Mouse (Mus musculus): ENCODE results near the gene Mthfd1l.

Mthfd1l gene

GRCm38 (mm10) chr10:3978326-3978725 is 5.4 kb downstream of the Mthfd1l start:
- DNase-seq (ENCODE audit: low spot score) = no peak

GRCm38 (mm10) chr10:3978792-3979488 is 6.0 kb downstream of the Mthfd1l start:
- no peak for DNase-seq (ENCODE audit: low spot score)

DNA sequence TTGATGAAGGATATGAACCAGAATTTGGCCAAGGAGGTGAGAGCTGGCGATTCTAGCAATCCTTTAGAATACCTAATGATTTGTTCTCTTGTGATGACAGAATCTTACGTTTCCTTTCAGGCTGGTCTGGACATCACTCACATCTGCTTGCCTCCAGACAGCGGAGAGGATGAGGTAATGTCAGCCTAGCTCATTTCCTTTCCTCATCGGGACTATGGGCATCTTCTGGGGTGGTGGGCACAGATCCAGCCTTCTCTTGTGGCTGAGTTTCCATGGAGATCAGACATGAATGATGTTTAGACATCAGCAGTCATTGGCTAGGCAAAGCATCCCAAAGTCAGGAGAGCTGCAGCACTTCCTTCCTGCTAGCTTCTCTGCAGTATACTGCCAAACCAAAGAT is 7.3 kb downstream of the Mthfd1l start:
- DNase-seq (ENCODE audit: low spot score) = no peak

GRCm38 (mm10) chr10:3990295-3990883 is 17.5 kb downstream of the Mthfd1l start:
- no peak for DNase-seq (ENCODE audit: low spot score)

- DNase-seq (ENCODE audit: low spot score) = no peak
Observed at GRCm38 (mm10) chr10:3993365-3994102, 20.6 kb downstream of the Mthfd1l start.

DNA sequence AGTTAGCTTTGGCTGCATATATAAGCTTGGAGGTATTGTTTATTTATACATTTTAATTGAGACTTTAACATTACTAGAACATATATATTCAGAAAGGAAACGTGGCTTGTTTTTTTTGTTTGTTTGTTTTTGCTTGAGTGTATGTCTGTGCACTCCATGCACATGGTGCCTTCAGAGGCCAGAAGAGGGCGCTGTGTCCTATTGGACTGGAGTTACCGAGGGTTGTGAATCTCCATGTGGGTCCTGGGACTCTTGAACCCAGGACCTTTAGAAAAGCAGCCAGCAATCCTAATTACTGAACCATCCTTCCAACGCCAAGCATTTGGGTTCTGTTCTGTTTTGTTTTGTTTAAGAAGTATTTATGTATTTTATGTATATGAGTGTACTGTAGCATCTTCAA is 22.4 kb downstream of the Mthfd1l start:
- no peak for DNase-seq (ENCODE audit: low spot score)

DNA sequence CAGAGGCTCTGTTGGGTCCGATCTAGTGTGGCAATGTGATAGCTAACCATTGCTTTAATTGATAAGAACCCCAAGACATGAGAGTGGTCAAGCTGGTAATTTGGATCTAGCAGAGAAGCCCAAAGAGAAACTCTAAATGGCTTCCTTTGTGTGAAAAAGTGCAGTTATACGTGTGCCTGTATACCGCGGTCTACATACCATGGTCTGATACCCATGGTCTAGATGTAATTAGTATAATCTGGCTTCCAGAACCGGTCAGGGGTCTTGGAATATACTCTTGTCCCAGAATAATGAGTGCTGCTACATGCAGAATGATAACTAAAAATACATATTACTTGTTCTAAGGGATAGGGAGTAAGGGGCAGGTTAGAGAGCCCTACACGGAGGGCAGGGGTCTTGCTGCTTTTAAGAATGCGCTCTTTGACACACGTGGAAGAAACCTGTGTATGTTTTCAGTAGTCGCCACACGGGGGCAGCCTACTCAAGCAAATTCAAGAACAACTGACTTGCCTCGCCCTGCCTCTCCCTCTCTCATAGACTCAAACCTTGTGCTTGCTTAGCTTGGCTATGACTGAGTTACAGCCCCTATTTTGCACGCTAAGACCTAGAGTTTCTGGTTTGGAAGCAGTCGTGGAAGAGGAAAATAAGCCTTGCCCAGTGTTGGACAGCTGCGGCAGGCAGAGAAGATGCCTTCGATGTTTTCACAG is 23.4 kb downstream of the Mthfd1l start:
- peak; percentile 82 for DNase-seq (ENCODE audit: low spot score)

DNA sequence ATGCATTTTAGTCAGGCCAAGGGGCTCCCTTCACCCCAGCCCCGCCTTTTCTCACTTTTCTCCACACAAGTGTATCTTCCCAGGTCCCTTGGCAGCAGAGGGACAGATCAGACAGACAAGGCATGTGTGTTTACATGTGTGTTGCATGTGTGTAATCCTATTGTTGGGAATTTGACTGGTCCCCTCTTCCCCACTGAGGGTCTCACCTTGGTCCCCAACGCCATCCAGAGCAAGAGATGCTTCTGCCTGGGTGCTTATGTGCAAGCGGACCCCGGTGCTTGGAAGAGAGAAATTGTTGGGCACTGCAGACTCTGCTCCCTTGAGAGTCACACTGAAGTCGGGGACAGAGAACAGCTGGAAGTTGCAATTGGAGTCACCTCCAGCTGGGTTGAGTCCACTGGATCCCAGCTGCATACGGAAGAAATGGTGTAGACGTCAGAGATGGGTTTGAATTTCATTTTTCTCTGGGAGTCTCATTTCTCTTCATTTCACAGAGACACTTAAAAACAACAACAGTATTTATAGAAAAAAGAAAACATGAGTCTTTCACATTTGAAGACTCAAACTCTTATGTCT is 25.0 kb downstream of the Mthfd1l start:
- no peak for DNase-seq (ENCODE audit: low spot score)

- no peak for DNase-seq (ENCODE audit: low spot score)
Observed at GRCm38 (mm10) chr10:4002711-4003110, 29.8 kb downstream of the Mthfd1l start.

DNA sequence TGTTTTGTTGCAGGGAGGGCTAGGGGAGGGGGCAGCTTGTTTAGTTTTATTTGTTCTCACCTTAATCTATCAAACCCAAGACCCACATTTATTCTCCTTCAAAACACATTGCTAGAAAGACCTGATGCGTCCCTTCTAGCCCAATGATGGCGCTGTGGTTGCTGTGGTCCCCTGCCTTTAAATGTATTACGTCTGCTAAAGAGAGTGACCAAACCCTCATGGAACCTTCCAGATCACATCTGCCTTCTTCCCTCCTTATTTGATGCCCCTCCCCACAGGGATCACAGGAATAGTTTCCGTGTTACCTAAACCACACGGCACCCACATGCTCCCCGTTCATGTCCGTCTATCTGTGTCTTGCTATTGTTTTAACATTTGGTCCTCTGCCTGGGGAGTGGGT is 32.3 kb downstream of the Mthfd1l start:
- DNase-seq (ENCODE audit: low spot score) = no peak

DNA sequence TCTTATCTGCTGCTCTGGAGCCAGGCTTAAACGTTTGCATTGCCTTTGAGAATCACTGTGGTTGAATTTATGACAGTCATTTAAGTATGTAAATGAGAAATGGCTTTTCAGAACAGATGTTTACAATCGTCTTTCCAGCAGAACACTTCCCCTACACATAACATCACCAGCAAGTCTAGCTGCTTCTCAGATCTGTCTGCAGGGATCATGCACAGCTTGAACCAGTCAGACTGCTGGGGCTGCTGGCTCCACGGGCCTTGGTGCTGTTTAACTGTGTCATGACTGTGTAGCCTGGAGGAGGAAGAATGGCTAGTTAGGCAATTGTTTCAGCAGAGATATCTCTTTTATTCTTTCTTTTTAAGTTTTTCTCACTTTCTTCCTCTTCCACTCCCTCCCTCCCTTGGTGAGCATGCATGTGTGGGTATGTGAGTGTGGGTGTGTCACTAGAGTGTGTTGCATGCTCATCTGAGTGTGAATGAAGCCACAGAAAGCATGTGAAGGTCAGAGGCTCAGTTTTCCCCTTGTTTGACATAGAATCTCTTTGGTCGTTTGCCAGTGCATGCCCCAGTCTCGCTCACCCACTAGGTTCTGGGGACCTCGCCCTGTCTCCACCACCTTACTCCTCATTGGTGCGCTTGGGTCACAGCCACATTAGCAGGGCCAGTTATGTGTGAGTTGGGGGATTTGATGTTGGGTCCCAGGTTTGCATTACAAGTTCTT is 33.5 kb downstream of the Mthfd1l start:
- no peak for DNase-seq (ENCODE audit: low spot score)

GRCm38 (mm10) chr10:4022628-4023303 is 49.8 kb downstream of the Mthfd1l start:
- no peak for DNase-seq (ENCODE audit: low spot score)

GRCm38 (mm10) chr10:4026616-4027015 is 53.7 kb downstream of the Mthfd1l start:
- DNase-seq (ENCODE audit: low spot score) = no peak

DNA sequence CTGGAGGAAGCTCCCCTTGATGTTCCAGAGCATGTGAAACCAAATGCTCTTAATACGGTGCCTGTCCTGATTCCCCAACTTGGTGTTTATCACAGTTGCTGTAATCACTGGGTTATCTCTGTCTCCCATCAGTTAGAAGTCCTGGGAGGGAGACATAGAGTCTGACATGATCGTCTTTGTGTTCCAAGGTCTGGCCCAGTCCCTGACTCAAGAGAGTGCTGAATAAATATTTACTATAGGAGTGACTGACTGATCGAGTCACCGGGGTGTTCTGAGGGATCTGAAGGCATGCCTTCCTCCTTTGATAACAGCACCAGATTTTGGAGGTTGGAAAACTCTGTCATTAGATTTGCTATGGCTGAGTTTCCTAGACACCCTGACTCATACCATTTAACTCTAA is 54.5 kb downstream of the Mthfd1l start:
- no peak for DNase-seq (ENCODE audit: low spot score)

GRCm38 (mm10) chr10:4028851-4029442 is 56.0 kb downstream of the Mthfd1l start:
- DNase-seq (ENCODE audit: low spot score) = no peak

DNA sequence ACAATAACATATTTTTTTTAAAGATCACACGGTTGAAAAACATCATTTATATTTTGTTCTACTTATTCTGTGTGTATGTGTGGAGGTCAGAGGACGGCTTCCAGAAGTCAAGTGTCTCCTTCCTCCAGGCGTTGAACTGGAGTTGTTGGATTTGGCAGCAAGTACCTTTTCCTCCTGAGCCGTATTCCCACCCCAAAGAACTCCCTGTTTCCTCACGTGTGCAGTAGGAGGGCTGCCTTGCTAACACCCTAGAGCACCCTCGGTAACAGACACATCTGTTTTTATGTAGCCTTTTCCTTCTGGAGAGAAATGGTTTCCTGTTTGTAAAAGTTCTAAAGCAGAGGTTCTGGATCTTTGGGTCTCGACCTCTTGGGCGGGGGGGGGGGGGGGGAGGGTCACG is 60.8 kb downstream of the Mthfd1l start:
- no peak for DNase-seq (ENCODE audit: low spot score)

- DNase-seq (ENCODE audit: low spot score) = no peak
Observed at GRCm38 (mm10) chr10:4036476-4036875, 63.6 kb downstream of the Mthfd1l start.

DNA sequence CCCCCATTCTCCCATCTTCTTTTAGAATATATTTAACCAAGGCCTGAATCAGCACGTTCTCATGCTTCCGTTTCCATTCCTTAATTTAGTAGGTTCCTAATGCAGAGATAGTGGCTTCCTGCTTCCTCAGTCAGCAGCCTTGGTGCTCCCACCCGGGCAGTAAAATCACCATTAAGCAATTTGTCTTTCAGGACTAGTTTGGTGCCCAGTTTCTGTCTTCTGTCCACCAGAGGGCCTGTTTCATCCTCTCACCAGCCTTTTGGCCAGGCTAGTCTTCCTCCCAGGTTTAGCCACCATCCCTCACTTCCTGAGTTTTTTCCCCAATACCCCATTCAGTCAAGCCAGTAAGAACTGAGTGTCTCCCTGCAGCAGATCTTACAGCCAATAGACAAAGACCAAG is 64.1 kb downstream of the Mthfd1l start:
- peak; percentile 9 for DNase-seq (ENCODE audit: low spot score)

GRCm38 (mm10) chr10:4038576-4038975 is 65.7 kb downstream of the Mthfd1l start:
- no peak for DNase-seq (ENCODE audit: low spot score)

- peak; percentile 52 for DNase-seq (ENCODE audit: low spot score)
Observed at GRCm38 (mm10) chr10:4041691-4042090, 68.8 kb downstream of the Mthfd1l start.

GRCm38 (mm10) chr10:4044421-4044820 is 71.5 kb downstream of the Mthfd1l start:
- DNase-seq (ENCODE audit: low spot score) = no peak
